Mouse (Mus musculus) heart, adult 11 months (tissue): ENCODE data around the gene Lax1.

ENCODE experiments used
- DNase-seq: peaks from one replicate; pipeline ENCODE4 v3.0.0; 2022

The Lax1 gene

DNA sequence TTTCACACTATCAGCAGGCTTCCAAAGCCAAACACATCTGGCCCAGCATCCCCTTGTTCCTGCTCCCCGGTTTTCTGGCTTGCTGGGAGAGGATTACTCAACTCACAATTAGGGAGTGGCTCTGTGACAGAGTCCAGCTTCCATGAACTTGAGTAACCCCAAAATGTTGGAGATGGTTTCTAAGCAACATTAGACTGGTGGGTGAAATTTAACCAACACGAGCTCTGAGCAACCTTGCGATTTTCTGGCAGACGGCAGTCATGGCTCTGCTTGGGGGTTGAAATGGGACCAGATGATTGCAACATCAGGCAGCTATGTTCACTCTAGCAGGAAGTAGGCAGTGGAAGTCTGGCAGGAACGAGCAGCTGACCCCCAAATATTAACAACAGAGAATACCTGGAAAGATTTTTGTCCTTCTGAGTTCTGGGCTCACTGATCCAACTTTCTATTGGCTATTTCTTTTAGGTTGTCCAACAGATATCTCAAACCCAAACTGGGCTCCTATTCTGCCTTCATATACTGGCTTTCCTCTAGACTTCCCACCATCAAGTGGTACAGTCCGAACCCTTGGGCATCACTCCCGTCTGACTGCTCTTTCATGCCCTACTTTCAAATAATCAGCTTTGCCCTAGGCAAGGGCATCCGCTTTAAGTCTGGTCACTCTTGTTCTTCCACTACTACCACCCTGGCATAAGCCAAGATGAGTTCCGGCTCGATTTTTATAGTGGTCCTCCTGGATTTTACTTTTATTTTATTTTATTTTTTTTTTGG lies 4.0 kb downstream of the Lax1 start:
- DNase-seq: peak; percentile 99

DNA sequence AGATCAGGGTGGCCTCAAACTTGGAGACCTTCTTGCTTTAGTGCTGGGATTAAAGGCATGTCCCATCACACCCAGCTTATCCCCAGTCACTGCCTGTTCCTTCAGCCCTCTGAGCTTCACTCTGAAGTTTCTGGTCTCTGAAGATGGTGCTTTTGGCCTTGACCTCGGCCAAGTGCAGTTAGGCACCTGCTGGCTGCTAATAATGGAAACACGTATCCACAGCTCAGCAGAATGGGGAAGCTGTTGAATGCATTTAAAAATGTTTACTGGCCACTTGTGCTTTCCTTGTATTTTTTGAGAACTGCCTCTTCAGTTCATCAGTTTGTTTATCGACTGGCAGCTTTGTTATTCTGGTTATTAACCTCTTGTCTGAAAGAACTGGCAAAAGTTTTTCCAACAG lies 18.1 kb downstream of the Lax1 start:
- peak; percentile 30 for DNase-seq

DNA sequence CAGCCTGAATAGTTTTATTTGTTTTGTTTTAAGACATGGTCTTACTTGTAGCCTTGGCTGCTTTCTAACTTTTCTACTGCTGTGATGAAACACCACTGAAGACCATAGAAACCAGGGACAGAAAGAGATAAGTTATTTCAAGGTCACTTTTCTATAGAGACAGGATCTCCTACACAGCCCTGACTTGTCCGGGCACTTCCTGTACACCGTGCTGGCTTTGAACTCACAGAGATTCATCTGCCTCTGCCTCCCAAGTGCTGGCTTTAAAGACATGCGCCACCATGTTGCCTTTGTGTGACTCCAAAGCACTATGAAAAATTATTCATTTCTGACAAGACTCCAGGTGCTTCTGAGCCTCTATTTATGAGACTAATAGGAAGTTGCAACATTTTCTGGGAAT lies 18.6 kb downstream of the Lax1 start:
- DNase-seq: peak; percentile 40

DNA sequence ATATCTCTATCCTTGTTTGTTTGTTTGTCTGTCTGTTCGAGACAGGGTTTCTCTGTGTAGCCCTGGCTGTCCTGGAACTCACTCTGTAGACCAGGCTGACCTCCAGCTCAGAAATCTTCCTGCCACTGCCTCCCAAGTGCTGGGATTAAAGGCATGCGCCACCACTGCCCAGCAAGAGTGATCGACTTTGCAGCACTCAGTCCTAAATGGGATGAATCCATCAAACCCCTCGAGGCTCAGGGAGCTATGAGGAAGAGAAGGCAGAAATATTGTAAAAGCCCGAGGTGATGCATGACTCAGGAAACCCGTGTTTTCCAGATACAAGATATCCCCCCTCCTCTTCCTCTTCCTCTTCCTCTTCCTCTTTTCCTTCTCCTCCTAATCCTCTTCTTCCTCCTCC lies 19.1 kb downstream of the Lax1 start:
- peak; percentile 73 for DNase-seq

DNA sequence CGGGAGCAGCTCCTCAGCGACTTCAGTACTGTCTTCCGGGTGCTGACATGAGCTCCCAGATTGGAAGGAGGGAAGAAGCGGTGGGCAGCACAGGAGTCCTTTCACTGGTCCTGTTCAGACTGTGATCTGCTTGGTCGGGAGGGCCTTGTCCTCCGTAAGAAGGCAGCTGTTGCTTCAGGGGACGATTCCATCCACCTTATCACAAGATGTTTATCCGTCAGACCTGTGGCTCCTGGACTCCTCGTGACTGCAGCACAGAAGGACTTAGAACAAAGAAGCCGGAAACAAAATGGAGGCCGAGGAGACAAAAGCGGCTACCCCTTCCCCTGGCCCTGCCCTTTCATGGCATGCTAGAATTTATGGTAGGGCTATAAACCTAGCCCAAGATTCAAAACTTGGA lies 19.7 kb downstream of the Lax1 start:
- DNase-seq: peak; percentile 60

DNA sequence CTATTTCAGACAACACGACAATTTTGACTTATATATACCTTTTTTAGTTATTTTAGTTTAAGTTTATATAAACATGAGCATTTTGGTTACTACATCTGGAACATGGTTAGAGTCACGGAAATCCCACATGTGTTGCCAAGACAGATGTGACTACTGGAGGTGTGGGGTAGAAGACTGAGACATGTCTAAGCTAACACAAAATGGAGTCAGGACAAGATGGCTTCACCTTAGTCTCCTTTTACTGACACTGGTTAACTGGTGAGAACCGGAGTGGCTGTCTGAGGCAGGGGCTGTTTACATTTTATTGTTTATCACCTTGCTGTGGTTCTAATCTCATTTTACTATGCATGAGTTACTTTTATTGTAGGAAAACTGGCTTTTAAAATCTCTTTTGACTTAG lies 21.3 kb downstream of the Lax1 start:
- DNase-seq: no peak

DNA sequence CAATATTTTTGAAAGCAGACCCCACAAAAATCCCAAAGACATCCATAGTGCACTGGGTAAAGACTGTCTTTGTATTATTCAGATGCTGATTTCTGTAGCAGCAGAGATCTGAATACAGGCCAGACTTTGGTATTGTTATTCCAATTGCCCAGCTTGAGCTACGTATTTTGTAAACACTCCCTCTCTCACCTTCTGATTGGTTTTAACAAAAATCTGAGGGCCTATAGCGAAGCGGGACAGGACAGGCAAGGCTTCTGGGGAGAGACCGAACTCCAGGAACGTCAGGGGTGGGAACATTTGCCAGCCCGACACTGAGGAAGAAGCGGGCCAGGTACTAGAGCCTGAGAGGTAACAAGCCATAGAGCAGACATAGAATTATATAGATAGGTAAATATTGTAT lies 22.2 kb downstream of the Lax1 start:
- peak; percentile 63 for DNase-seq

DNA sequence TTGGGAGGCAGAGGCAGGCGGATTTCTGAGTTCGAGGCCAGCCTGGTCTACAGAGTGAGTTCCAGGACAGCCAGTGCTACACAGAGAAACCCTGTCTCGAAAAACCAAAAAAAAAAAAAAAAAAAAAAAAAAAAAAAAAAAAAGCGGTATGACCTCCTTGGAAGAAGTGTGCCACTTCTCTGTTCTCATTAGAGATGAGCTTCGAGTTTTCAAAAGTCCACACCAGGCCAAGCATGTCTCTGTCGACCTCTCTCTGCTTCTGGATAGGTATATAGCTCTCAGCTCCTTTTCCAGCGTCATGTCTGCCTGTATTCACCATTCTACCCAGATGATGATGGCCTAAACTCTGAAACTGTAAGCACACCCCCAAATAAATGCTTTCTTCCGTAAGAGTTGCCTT lies 24.2 kb downstream of the Lax1 start:
- DNase-seq: peak; percentile 54

DNA sequence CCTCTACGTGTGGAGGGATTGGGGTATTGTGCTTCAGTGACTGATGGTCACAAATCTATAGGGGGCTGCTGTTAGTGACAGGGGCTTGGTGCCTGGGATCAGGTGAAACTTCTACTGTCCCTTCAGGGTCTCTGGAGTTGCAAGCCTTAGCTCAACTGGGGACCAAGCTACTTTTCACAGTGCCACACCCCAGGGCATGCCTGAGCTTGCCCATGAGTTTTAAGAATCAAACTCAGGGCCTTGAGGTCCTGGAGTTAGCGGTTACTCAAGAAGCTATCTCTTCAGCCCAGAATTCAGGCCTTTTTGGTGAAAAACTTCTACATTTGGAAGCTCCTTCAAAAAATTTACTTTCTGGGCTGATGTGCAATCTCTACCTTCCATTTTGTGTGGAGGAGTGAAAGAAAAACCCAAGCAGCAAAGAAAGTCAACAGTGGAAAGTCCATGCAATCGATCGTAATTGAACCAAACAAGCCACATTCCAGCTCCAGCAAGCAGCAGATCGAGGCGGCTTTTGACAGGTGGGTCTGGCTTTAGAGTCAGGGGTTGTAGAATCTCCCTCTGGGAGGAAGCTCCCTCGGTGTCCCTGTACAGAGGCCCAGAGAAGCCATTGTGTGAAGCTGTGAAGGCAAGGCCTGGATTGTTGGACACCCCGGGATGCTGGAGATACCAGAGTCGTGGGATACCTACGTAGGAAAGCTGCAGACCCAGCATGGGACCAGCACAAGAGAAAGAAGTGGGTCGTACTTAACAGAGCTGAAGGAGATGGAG lies 25.5 kb downstream of the Lax1 start:
- peak; percentile 75 for DNase-seq

DNA sequence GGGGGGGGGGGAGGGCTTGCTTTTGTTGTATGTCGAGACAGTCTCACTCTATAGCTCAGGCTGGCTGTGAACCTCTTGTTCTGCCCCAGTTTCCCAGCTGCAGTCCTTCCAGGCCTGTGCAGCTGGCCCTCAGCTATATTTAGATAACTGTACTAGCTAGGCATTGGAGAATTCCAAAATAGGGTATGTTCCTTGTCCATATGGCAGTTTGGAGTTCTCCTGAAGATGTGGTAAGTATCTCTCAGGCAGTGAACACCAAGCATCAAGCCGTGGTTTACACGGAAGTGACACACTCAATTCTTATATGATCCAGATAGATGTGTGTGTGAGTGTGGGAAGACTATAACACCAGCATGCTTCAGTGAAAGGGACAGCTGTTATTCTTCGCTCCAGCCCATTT lies 26.5 kb downstream of the Lax1 start:
- DNase-seq: peak; percentile 81

DNA sequence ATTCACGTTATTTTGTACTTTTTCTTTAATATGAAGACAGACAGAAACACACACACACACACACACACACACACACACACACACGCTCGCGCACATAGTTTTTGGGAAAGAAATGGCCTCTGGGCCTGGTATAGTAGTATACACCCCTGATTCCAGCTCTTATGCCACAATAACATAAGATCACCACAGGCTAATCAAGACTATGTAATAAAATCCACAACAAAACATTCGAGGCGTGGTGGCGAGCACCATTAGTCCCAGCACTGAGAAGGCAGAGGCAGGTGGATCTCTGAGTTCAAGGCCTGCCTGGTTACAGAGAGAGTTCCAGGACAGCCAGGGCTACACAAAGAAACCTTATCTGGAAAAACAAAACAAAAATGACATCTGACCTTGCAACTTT lies 27.0 kb downstream of the Lax1 start:
- peak; percentile 73 for DNase-seq

DNA sequence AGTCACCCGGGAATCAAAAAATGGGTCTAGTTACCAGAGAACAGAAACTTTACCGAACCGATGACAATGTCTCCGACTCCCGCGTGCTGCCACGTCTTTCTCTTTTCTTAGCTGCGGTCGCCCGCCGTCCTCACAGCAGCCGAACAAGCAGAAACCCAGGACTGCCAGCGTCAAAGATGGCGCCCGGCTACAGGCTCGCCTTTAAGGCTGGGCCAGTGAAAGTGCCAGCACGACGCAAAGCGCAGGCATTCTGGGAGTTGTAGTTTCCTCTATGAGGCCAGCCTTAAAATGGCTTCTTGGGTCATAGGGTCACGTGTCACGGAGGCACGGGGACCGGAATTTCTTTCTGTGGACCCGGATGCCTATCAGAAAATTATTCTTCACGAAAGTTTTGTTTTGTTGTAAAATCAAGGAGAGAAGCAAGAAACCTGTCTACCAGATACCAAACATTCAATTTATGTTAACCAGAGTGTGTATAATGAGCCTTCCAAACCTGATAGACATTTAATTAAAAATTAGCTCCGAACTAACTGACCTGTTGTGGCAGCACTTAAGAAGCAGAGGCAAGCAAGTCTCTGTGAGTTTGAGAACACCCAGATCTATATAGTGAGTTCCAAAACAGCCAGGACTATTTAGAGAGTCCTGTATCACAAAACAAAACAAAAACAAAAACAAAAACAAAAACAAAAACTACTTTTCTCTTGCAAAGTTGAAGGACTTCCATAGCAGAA lies 28.5 kb downstream of the Lax1 start, which contains the start of gene Gm38394:
Gene Gm38394 (minus strand): TSS at position 116 of the 731 bp plus-strand sequence.
- DNase-seq: peak; percentile 100

DNA sequence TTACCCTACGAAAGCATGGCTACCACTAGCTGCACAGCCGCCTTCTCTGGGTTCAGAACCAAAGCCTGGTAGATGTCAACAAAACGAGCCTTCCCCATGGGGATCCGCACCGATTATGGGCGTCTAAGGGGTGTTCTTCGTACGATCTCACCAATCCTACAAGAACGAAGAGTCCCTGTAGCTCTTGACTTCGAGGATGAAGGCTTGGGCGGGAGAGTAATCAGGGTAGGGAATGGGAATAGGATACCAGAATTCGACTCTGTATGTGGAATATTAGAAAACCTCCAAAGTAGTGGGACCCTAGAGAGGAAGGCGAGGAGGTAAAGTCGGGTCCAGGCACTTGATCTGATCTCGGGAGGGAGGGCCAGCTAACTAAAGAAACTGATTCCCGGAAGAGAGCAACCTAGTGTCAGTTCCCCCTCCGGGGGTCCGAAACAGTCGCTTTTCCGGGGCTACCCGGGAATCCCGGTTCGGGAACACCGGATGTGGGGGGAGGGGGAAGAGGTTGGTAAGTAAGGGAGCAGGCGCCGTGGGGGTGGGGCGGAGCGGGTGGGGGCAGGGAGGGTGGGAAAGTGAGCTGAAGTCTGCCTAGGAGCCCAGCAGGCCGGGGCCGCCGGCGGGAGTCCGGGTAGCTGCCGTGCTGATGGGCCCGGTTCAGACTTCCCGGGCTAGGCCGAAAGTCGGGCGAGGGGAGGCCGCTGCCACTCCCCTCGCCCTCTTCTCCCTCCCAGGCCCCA lies 29.3 kb downstream of the Lax1 start, which contains the start of gene Zbed6:
Gene Zbed6 (minus strand): TSS at position 420 of the 737 bp plus-strand sequence.
- DNase-seq: peak; percentile 98

DNA sequence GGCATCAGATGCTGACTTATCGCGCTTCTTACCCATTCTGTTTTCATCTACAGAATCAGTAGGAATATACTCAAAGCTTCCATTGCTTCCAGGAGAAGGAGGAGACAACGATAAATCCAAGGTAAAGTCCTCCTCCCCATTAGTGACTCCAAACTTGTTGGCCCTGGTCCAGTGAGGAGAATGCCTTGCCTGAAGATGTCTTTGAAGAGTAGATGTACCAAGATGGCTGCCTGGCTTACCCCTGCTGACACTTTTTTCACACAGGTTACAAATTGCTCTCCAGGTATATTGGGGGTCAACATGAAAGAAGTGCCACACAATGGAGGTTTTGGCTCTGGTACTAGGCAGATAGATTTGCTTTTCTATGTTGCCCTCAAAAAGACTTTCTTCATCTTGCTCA lies 31.0 kb downstream of the Lax1 start:
- DNase-seq: peak; percentile 91

DNA sequence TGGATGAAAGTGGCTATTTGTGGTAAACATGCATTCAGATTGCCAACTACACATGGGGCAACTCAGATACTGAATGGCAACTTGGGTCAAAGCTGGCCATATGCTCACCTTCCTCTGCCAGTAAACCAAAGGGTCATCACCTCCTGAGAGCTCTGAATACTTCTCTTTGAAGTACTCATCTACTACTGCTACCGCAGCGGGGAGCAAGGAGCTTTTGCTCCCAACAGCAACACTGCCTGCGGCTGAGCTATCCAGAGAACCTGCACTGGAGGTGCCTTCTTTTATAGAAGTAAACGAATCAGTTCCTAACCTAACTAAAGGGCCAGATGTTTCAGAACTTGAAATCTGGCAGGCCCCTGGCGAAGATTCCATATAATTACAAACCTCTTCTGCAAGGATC lies 33.1 kb downstream of the Lax1 start:
- peak; percentile 84 for DNase-seq

DNA sequence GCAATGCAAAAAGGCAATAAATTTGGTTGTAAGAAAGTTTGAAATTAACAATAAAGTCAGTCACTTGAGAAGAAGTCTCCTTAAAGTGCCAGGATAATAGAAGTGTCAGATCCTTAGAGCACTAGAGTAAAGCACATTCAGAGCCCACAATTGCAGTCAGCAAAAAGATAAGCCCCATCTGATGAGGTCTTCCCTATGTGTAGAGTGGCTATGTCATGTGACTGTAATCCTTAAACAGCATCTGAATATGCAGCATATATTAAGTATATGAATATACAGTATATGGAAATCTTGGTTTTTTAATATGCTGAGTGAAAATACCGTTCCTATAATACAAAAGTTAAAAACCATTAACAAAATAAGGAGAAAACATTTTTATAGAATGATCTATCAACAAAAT lies 36.9 kb downstream of the Lax1 start:
- DNase-seq: peak; percentile 9

DNA sequence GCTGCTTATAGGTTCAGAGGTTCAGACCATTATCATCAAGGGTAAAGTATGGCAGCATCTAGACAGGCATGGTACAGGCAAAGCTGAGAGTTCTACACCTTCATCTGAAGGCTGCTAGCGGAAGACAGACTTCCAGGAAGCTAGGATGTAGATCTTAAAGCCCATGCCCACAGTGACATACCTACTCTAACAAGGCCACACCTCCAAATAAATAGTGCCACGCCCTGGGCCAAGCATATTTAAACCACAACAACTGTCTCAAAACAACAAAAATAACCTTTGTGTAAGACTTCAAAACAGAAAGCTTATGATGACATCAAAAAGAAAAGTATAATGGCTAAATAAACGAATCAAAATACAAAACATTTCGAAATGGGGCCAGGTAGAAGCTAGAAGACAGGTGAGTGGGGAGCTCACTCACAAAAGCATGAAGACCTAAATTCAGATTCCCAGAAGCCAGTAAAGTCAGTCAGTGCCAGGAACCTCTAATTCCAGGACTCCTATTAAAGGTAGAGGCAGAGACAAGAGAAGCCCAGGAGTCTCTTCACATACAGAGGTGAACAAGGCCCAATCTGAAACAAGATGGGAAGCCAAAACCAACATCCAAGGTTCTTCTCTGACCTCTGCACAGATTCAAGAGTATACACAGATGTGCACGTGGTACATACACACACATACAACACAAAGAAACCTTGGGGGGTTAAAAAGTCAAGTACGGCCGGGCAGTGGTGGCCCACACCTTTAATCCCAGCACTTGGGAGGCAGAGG lies 39.4 kb downstream of the Lax1 start:
- peak; percentile 71 for DNase-seq

DNA sequence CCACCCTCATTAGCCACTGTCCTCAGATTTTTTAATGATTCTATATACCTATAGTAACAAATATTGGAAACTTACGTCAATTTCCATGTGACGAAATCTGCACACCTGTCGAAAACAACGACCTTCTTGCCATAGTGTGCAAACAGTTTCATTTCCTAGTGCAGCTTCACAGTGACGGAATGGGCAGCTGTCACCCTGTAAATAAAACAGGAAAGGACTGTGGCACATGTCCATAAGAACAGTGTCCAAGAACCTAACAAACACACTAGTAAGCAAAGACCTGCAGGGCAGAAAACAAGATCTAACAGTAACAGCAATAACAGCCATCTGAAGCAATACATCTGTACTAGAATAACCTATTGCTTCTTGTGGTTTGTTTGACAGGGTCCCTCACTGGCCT lies 44.3 kb downstream of the Lax1 start:
- DNase-seq: no peak

DNA sequence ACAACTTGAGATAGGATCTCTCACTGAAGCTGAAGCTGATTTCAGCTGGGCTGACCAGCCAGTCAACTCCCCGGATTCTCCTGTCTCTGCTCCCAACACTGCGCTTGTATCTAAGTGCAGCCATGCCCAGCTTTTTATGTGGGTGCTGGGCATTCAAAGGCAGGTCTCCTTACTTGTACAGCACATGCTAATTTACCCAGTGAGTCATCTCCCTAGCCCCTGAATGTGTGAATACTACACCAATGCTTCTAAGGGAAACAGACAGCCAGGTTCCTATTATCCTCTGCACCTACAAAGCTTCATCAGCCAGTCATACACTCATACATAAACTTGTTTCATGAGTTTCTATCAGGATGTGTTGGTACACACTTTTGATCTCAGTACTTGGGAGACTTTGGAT lies 48.7 kb downstream of the Lax1 start:
- DNase-seq: peak; percentile 61

DNA sequence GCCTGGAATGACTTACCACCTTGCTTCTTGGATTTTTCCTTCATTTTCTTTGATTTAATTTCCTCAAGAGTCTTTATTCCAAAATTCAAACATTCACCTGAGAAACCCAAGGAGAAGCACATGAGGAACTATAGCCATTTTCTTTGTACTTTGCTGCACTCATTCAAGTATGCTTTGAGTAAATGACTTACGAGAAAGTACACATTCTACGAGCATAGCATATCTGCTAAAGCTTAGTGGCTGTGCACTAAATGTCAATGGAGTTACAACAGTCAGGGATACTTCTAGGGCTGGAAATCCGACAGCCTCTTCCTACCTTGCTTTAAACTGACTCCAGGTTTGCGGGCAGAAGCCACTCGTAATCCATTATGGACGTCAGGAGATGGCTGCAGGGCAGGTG lies 51.4 kb downstream of the Lax1 start:
- peak; percentile 16 for DNase-seq

DNA sequence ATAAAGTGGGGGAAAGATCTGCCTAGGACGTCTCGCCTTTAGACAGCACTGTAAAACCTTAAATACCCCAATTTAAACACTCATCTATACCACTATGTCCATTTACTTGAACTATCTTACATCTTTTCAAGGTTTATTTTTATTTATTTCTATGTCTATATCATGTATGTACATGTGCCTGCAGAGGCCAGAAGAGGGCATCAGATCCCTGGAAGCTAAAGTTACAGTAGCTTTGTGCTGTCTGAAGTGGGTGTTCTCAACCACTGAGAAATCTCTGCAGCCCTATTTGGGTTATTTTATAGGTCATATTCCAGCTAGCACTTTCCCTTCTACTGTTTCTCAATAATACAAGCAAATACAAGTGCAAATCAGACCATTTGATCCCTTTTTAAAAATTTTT lies 57.7 kb downstream of the Lax1 start:
- DNase-seq: peak; percentile 39
